In the genomic region with DNA sequence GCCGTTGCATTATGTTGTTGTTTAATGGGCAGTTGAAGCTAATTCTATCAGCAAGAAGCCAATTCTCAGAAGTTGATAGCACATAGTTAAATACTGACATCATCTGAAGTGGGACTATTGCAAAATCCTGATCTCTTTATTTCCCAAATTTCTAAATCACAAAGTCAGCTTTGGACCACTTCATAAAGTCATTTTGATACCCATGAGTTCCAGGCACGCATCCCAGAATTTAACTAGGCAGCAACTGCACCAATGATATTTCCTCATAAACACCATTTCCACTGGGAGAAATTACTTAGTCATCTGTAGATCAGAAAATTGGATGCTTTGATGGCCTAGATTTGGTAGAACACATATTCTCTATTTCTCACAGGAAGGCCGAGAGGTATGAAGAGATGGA, we compare ENCODE assay signal across 18 mouse cellular contexts.
DNase-seq lines count a peak whose midpoint lies in the region; ATAC-seq and TF ChIP-seq lines count a peak whose summit lies in the region.
"Had no signal": no experiment of that assay in that cellular context is flagged by ENCODE, and none has a peak within 500 bp of the region (broad histone marks: within the 10 kb centered on the region; RNA-seq: fewer than 3 reads in every experiment).

No protein-coding gene starts in this region.

- H3K27me3 ChIP-seq in lung, postnatal 0 days (replicated peaks; ENCODE audit: insufficient read depth, low read length) = no peaks in the 10 kb centered on the region
- no peaks in the 10 kb centered on the region for H3K27me3 ChIP-seq in midbrain, postnatal 0 days (ENCODE audit: insufficient read depth, low read length)
- H3K27me3 ChIP-seq: embryonic facial prominence, embryonic 12.5 days; lung, embryonic 15.5 days; neural tube, embryonic 12.5 days had no signal

- H3K36me3 ChIP-seq in lung, postnatal 0 days (ENCODE audit: insufficient read depth, low read length) = no peaks in the 10 kb centered on the region
- H3K36me3 ChIP-seq in midbrain, postnatal 0 days (ENCODE audit: insufficient read depth, low read length) = no peaks in the 10 kb centered on the region
- H3K36me3 ChIP-seq: embryonic facial prominence, embryonic 12.5 days; forebrain, embryonic 10.5 days; lung, embryonic 15.5 days; neural tube, embryonic 12.5 days had no signal

- ATAC-seq in lung, postnatal 0 days = no peak
- ATAC-seq in granulocyte monocyte progenitor cell, adult 5-6 weeks (replicated peaks; ENCODE audit: poor library complexity, severe bottlenecking) = no peak
- ATAC-seq in midbrain, postnatal 0 days (ENCODE audit: low FRiP score) = no peak
- ATAC-seq: inflammation-experienced regulatory T-cells, adult 6 months; midbrain, embryonic 16.5 days had no signal

- no peaks in the 10 kb centered on the region for H3K4me1 ChIP-seq in lung, postnatal 0 days (ENCODE audit: insufficient read depth, low read depth, low read length)
- no peaks in the 10 kb centered on the region for H3K4me1 ChIP-seq in midbrain, postnatal 0 days (ENCODE audit: insufficient read depth, low read length)
- H3K4me1 ChIP-seq: embryonic facial prominence, embryonic 12.5 days; forebrain, embryonic 10.5 days; neural tube, embryonic 12.5 days had no signal

- intact Hi-C loops in gastrocnemius, adult 2 months (cut with DNase I) = no loop called here
- intact Hi-C loops in heart, postnatal 25 days (cut with DNase I) = no loop called here

- H3K4me2 ChIP-seq in lung, postnatal 0 days (replicated peaks; ENCODE audit: low read depth, low read length) = no peak overlapping the region
- H3K4me2 ChIP-seq in midbrain, postnatal 0 days (ENCODE audit: low read depth, low read length, poor library complexity, severe bottlenecking) = no peak overlapping the region
- H3K4me2 ChIP-seq: embryonic facial prominence, embryonic 12.5 days; liver, embryonic 11.5 days; lung, embryonic 15.5 days; neural tube, embryonic 12.5 days had no signal

- no peak overlapping the region for H3K27ac ChIP-seq in lung, postnatal 0 days (ENCODE audit: low read length)
- no peak overlapping the region; the same call in 1 of the 2 replicates for H3K27ac ChIP-seq in gastrocnemius, adult 2 months
- no peak overlapping the region for H3K27ac ChIP-seq in midbrain, postnatal 0 days (ENCODE audit: low read depth, low read length)
- H3K27ac ChIP-seq: embryonic facial prominence, embryonic 12.5 days; forebrain, embryonic 10.5 days; lung, embryonic 15.5 days; neural tube, embryonic 12.5 days had no signal

- no peak for TF ChIP-seq EP300 in lung, postnatal 0 days (IDR thresholded peaks at IDR 0.05)

- 79% methylated on average over 3 of the region's 3 CpGs for WGBS in lung, postnatal 0 days
- 91% methylated on average over 3 of the region's 3 CpGs for WGBS in midbrain, postnatal 0 days

- TF ChIP-seq CTCF in lung, postnatal 0 days (IDR thresholded peaks at IDR 0.05) = no peak
- no peak for TF ChIP-seq CTCF in gastrocnemius, adult 2 months (IDR thresholded peaks at IDR 0.05)
- no peak for TF ChIP-seq CTCF in midbrain, postnatal 0 days (IDR thresholded peaks at IDR 0.05)

- no peaks in the 10 kb centered on the region for H3K9me3 ChIP-seq in lung, postnatal 0 days (ENCODE audit: low read length)
- no peaks in the 10 kb centered on the region for H3K9me3 ChIP-seq in midbrain, postnatal 0 days (ENCODE audit: low read length)
- H3K9me3 ChIP-seq: embryonic facial prominence, embryonic 12.5 days; forebrain, embryonic 10.5 days; lung, embryonic 15.5 days; neural tube, embryonic 12.5 days had no signal

- peak; percentile 9 for DNase-seq in lung, postnatal 0 days (ENCODE audit: low spot score)
- DNase-seq in lung, postnatal 25 days (ENCODE audit: low spot score) = no peak
- peak; percentile 6 for DNase-seq in NIH3T3 (ENCODE audit: low read depth)
- DNase-seq in gastrocnemius, adult 2 months = peak; percentile 59
- peak; percentile 26 for DNase-seq in heart, postnatal 25 days (ENCODE audit: low spot score)
- DNase-seq in spleen, postnatal 10 days (ENCODE audit: low spot score in 2 of 2) = no peak
- no peak for DNase-seq in midbrain, postnatal 0 days (ENCODE audit: low spot score)
- DNase-seq: cerebellum, adult 18-20 months; kidney, adult 9 months; thymus, postnatal 36 days had no signal

- H3K4me3 ChIP-seq in lung, postnatal 0 days (ENCODE audit: low read depth, low read length) = no peak overlapping the region
- H3K4me3 ChIP-seq in gastrocnemius, adult 2 months = no peak overlapping the region
- no peak overlapping the region for H3K4me3 ChIP-seq in midbrain, postnatal 0 days (ENCODE audit: low read depth, low read length)
- H3K4me3 ChIP-seq: embryonic facial prominence, embryonic 12.5 days; forebrain, embryonic 10.5 days; lung, embryonic 15.5 days; neural tube, embryonic 12.5 days had no signal

- H3K9ac ChIP-seq in lung, postnatal 0 days (replicated peaks; ENCODE audit: low read depth) = no peak overlapping the region
- no peak overlapping the region for H3K9ac ChIP-seq in midbrain, postnatal 0 days (replicated peaks; ENCODE audit: low read length, poor library complexity, severe bottlenecking)
- H3K9ac ChIP-seq: embryonic facial prominence, embryonic 12.5 days; lung, embryonic 15.5 days; neural tube, embryonic 12.5 days had no signal

Comparison
In these comparisons a context has a peak if more than half of its experiments do, and no peak if none do; other contexts are left out.
1. DNase-seq: peak in lung, postnatal 0 days (single experiment), NIH3T3 (single experiment), gastrocnemius, adult 2 months (single experiment) and heart, postnatal 25 days (single experiment); none in lung, postnatal 25 days (single experiment), spleen, postnatal 10 days (0 of 2) and midbrain, postnatal 0 days (single experiment).